Mouse (Mus musculus) forebrain, embryonic 11.5 days (tissue): ENCODE data around the gene Gm49354. TPM values are rescaled to one million over a fixed set of nuclear protein-coding genes. Genes with fewer than 3 reads are reported as not detected.

Experiments used
- ATAC-seq: fragments of 200-750 bp; cut with Nextera tagmentation; replicated peaks from 2 replicates; pipeline ENCODE4 v1.8.0; 2017; ENCODE audit warnings: moderate TSS enrichment; ENCODE audit not compliant: low FRiP score
- DNase-seq: peaks from one replicate; pipeline ENCODE4 v3.0.0-alpha.2; 2017; ENCODE audit warnings: low spot score
- H3K27ac ChIP-seq: fragments of 300-500 bp; sonication (generic); 2 replicates; pipeline ENCODE4 v1.5.1; 2014; ENCODE audit warnings: low read depth, low read length
- H3K27me3 ChIP-seq: fragments of 300-500 bp; sonication (generic); 2 replicates; pipeline ENCODE4 v1.6.1; 2014; ENCODE audit warnings: mild to moderate bottlenecking, low read length, mixed read lengths; ENCODE audit not compliant: control insufficient read depth, insufficient read depth
- H3K36me3 ChIP-seq: fragments of 300-500 bp; sonication (generic); 2 replicates; pipeline ENCODE4 v1.6.1; 2014; ENCODE audit warnings: mild to moderate bottlenecking, low read length, moderate library complexity, mixed read lengths; ENCODE audit not compliant: control insufficient read depth, insufficient read depth
- H3K4me1 ChIP-seq: fragments of 300-500 bp; sonication (generic); replicated peaks from 2 replicates; pipeline ENCODE4 v1.6.1; 2014; ENCODE audit warnings: low read length, mixed read lengths; ENCODE audit not compliant: control insufficient read depth, insufficient read depth
- H3K4me2 ChIP-seq: fragments of 300-500 bp; sonication (generic); 2 replicates; pipeline ENCODE4 v1.6.1; 2014; ENCODE audit warnings: low read depth, mild to moderate bottlenecking, low read length, moderate library complexity, mixed read lengths; ENCODE audit not compliant: severe bottlenecking
- H3K4me3 ChIP-seq: fragments of 300-500 bp; sonication (generic); 2 replicates; pipeline ENCODE4 v1.5.1; 2014; ENCODE audit warnings: low read depth, low read length
- H3K9ac ChIP-seq: fragments of 300-500 bp; sonication (generic); 2 replicates; pipeline ENCODE4 v1.6.1; 2014; ENCODE audit warnings: low read length
- H3K9me3 ChIP-seq: fragments of 300-500 bp; sonication (generic); 2 replicates; pipeline ENCODE4 v1.6.1; 2016; ENCODE audit warnings: low read length, mixed read lengths; ENCODE audit not compliant: control insufficient read depth
- WGBS: fragments of 180-500 bp; shearing (Covaris S2); extraction: QIAGEN DNeasy Blood & Tissue Kit; methylation state at CpG from one replicate; pipeline ENCODE4 v1.1.7; 2014; 5-methylcytosine and 5-hydroxymethylcytosine counted together
- polyA plus RNA-seq: library from polyadenylated mRNA; unstranded; fragments of >200 nt; fragmentation: Nextera tagmentation; extraction: Ambion mirVana; gene quantifications from 2 replicates; pipeline ENCODE4 v1.2.1, GENCODE M21; 2014

Gene Gm49354
- polyA plus RNA-seq, 1 experiment from 2014 or later: not detected

DNA sequence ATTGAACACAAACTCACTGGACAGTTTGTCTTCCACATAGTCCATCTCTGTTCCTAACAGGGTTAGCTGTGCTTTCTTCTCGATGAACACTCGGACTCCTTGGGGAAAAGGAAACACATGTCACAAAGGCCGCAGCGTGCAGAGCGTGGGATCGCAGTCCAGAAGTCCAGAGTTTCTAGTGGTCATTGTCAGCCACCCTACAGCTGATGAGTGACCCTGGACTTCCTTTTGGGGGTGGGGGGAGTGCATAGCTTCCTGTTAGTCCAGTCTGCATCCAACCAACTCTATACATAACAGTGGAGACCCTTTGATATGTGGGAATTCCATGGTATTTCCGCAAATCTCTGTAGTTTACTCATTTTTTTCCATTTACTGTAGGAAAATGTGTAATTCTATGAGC is 25.1 kb downstream of the Gm49354 start:
- DNase-seq (no peak), ATAC-seq (no peak)
- Histone ChIP-seq H3K27ac (no peak overlapping the region), H3K9me3 (no peaks in the 10 kb centered on the region), H3K36me3 (peaks cover 7% of the 10 kb centered on the region; the same call in 1 of the 2 replicates), H3K4me3 (no peak overlapping the region), H3K27me3 (no peaks in the 10 kb centered on the region), H3K4me1 (no peaks in the 10 kb centered on the region), H3K4me2 (no peak overlapping the region), H3K9ac (no peak overlapping the region)
- WGBS: 95% methylated on average over 7 of the region's 7 CpGs

DNA sequence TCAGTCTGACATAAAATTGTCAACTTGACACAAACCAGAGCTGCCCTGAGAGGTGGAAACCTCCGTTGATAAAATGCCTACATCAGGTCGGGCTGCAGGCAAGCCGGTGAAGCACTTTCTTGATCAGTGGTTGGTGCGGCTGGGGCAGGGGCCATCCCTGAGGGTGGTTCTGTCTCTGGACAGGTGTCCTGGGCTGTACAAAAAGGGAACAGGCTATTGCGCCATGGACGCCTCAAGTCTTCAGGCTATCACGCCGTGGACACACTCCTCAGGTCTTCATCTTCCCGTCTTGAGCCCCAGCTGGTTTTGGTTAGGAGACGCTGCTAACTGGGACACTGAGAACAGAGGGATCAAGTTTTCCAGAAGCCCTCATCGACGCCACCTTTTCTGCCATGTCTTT is 31.7 kb downstream of the Gm49354 start:
- ATAC-seq (no peak), DNase-seq (no peak)
- WGBS: 80% methylated on average over 12 of the region's 12 CpGs
- Histone ChIP-seq H3K4me2 (no peak overlapping the region), H3K36me3 (peaks cover 3% of the 10 kb centered on the region; the same call in 1 of the 2 replicates), H3K9me3 (no peaks in the 10 kb centered on the region), H3K4me1 (no peaks in the 10 kb centered on the region), H3K9ac (no peak overlapping the region), H3K27ac (no peak overlapping the region), H3K4me3 (no peak overlapping the region), H3K27me3 (no peaks in the 10 kb centered on the region)

DNA sequence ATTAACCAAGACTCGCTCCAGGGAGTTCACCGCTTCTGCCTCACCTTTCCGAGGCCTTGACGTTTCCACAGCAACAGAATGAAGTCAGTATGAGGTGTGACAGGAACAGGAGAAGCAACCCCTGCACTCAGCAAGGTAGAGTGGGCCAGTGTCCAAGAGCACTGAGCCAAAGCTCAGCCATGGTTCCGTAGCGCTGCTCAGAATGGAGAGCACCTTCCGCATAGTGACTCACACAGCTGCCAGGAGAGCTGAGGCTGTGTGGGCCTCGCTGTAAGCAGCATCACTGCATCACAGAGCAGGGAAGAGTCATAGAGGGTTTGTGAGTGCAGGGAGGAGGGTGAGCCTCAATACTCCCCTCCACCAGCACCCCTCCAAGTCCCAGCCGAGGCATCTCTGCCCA is 35.3 kb downstream of the Gm49354 start, which contains the start of gene 1700014D04Rik:
TSS of gene 1700014D04Rik (minus strand) at position 42 of the 400 bp plus-strand sequence.
- Histone ChIP-seq H3K4me1 (no peaks in the 10 kb centered on the region), H3K9me3 (no peaks in the 10 kb centered on the region), H3K4me2 (no peak within 1 kb of the TSS), H3K36me3 (no peaks in the 10 kb centered on the region), H3K27ac (no peak within 1 kb of the TSS), H3K27me3 (no peaks in the 10 kb centered on the region), H3K9ac (no peak within 1 kb of the TSS), H3K4me3 (no peak within 1 kb of the TSS)
- no peak for DNase-seq
- ATAC-seq: no peak
- 81% methylated on average over 9 of the region's 9 CpGs for WGBS

DNA sequence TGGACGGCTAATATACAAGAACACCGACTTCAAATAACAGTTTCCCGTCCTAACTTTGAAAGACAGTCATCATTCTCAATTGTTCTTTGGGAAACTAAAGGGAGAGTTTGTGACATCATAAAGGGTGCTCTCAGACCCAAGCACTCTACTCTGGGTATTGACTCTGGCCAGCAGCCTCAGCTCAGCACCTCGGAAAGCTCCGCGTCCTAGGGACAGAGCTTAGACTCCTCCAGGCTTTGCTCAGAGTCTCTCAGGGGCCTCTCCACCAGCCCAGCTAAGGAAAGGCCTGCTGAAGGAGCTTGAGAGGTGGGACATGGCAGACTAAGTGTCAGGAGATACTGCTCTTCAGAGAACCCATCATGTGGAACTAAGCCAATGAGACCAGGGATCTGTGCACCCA is 35.9 kb downstream of the Gm49354 start:
- Histone ChIP-seq H3K4me1 (no peaks in the 10 kb centered on the region), H3K4me3 (no peak overlapping the region), H3K9ac (no peak overlapping the region), H3K27ac (no peak overlapping the region), H3K4me2 (no peak overlapping the region), H3K36me3 (no peaks in the 10 kb centered on the region), H3K27me3 (no peaks in the 10 kb centered on the region), H3K9me3 (no peaks in the 10 kb centered on the region)
- no peak for ATAC-seq
- 75% methylated on average over 6 of the region's 6 CpGs for WGBS
- DNase-seq: no peak

DNA sequence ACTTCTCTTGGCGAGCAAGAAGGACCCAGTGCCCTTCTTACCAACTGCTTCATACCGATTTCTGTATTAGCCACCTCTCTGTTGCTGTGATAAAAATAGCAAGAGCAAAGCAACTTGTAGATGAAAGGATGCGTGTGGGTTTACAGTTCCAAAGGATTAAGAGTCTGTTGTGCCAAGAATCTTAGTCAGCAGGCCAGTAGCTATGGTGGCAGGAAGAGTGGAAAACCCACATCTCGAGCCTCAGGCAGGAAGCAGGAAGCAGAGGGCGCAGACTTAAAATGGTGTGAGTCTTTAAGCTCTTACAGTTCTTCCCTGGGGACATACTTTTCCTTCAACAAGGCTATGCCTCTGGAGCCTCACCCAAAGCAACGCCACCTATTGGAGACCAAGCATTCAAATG is 36.6 kb downstream of the Gm49354 start:
- Histone ChIP-seq H3K27me3 (no peaks in the 10 kb centered on the region), H3K4me1 (no peaks in the 10 kb centered on the region), H3K9me3 (no peaks in the 10 kb centered on the region), H3K27ac (no peak overlapping the region), H3K4me3 (no peak overlapping the region), H3K36me3 (no peaks in the 10 kb centered on the region), H3K4me2 (no peak overlapping the region), H3K9ac (no peak overlapping the region)
- DNase-seq (no peak), ATAC-seq (no peak)
- WGBS: 86% methylated on average over 6 of the region's 6 CpGs

- Histone ChIP-seq H3K27me3 (no peaks in the 10 kb centered on the region), H3K27ac (no peak overlapping the region), H3K4me1 (no peaks in the 10 kb centered on the region), H3K9me3 (no peaks in the 10 kb centered on the region), H3K4me2 (no peak overlapping the region), H3K36me3 (no peaks in the 10 kb centered on the region), H3K4me3 (no peak overlapping the region), H3K9ac (no peak overlapping the region)
- WGBS: 82% methylated on average over 10 of the region's 10 CpGs
- no peak for ATAC-seq
- no peak for DNase-seq
Observed at GRCm38 (mm10) chr13:59741697-59742096, 40.3 kb downstream of the Gm49354 start.

- Histone ChIP-seq H3K4me3 (no peak overlapping the region), H3K27ac (no peak overlapping the region), H3K36me3 (no peaks in the 10 kb centered on the region), H3K27me3 (no peaks in the 10 kb centered on the region), H3K9ac (no peak overlapping the region), H3K4me2 (no peak overlapping the region), H3K9me3 (no peaks in the 10 kb centered on the region), H3K4me1 (no peaks in the 10 kb centered on the region)
- no peak for DNase-seq
- ATAC-seq: no peak
- 94% methylated on average over 11 of the region's 11 CpGs for WGBS
Observed at GRCm38 (mm10) chr13:59741096-59741495, 40.9 kb downstream of the Gm49354 start.

GRCm38 (mm10) chr13:59739397-59739796 is 42.6 kb downstream of the Gm49354 start:
- Histone ChIP-seq H3K4me3 (no peak overlapping the region), H3K27ac (no peak overlapping the region), H3K9ac (no peak overlapping the region), H3K4me1 (no peaks in the 10 kb centered on the region), H3K9me3 (no peaks in the 10 kb centered on the region), H3K27me3 (no peaks in the 10 kb centered on the region), H3K36me3 (no peaks in the 10 kb centered on the region), H3K4me2 (no peak overlapping the region)
- DNase-seq: no peak
- no peak for ATAC-seq
- WGBS: 94% methylated on average over 4 of the region's 4 CpGs

DNA sequence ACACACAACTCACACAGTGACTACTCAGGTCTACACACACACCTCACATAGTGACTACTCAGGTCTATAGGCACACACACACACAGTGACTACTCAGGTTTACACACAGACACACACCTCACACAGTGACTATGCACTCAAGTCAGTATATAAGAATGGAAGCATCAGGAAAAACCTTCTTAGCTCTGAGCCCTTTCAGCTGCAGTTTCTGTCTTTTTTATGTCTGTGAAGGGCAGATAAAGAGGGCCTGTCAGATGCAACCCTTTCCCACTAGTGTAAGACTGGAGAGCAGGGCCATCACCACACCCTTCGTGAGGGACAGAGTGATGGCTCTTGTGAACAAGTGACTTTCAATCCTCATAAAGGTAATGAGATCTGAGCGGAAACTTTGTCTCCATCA is 43.6 kb downstream of the Gm49354 start:
- H3K27me3 ChIP-seq: no peaks in the 10 kb centered on the region
- no peak overlapping the region for H3K4me3 ChIP-seq
- DNase-seq (no peak), ATAC-seq (no peak)
- H3K36me3 ChIP-seq: no peaks in the 10 kb centered on the region
- H3K4me1 ChIP-seq: no peaks in the 10 kb centered on the region
- no peak overlapping the region for H3K27ac ChIP-seq
- WGBS: 83% methylated on average over 2 of the region's 2 CpGs
- H3K4me2 ChIP-seq: no peak overlapping the region
- H3K9me3 ChIP-seq: no peaks in the 10 kb centered on the region
- no peak overlapping the region for H3K9ac ChIP-seq
